Mouse (Mus musculus) hindbrain, embryonic 16.5 days (tissue): ENCODE results near the gene Utp3. TPM values are rescaled to one million over a fixed set of nuclear protein-coding genes. Genes with fewer than 3 reads are reported as not detected.

ENCODE experiments used
- ATAC-seq: fragments of 200-750 bp; cut with Nextera tagmentation; 2 replicates; pipeline ENCODE4 v1.8.0; 2017; ENCODE audit warnings: moderate TSS enrichment, moderate library complexity
- H3K27ac ChIP-seq: fragments of 300-500 bp; sonication (generic); 2 replicates; pipeline ENCODE4 v1.5.1; 2014; ENCODE audit warnings: low read depth, mild to moderate bottlenecking, control low read depth, low read length, moderate library complexity
- H3K27me3 ChIP-seq: fragments of 300-500 bp; sonication (generic); replicated peaks from 2 replicates; pipeline ENCODE4 v1.6.1; 2014; ENCODE audit warnings: low read length; ENCODE audit not compliant: control insufficient read depth, insufficient read depth
- H3K36me3 ChIP-seq: fragments of 300-500 bp; sonication (generic); 2 replicates; pipeline ENCODE4 v1.6.1; 2014; ENCODE audit warnings: mild to moderate bottlenecking, low read length, moderate library complexity, mixed read lengths; ENCODE audit not compliant: control insufficient read depth, insufficient read depth
- H3K4me1 ChIP-seq: fragments of 300-500 bp; sonication (generic); 2 replicates; pipeline ENCODE4 v1.6.1; 2014; ENCODE audit warnings: low read depth, low read length; ENCODE audit not compliant: control insufficient read depth, insufficient read depth
- H3K4me2 ChIP-seq: fragments of 300-500 bp; sonication (generic); 2 replicates; pipeline ENCODE4 v1.6.1; 2014; ENCODE audit warnings: mild to moderate bottlenecking, low read length, control low read depth, moderate library complexity
- H3K4me3 ChIP-seq: fragments of 300-500 bp; sonication (generic); 2 replicates; pipeline ENCODE4 v1.5.1; 2014; ENCODE audit warnings: mild to moderate bottlenecking, low read length, control low read depth, moderate library complexity
- H3K9ac ChIP-seq: fragments of 300-500 bp; sonication (generic); 2 replicates; pipeline ENCODE4 v1.6.1; 2014; ENCODE audit warnings: low read depth, mild to moderate bottlenecking, control low read depth, low read length, moderate library complexity
- H3K9me3 ChIP-seq: fragments of 300-500 bp; sonication (generic); 2 replicates; pipeline ENCODE4 v1.6.1; 2014; ENCODE audit warnings: mild to moderate bottlenecking, low read length, moderate library complexity; ENCODE audit not compliant: control insufficient read depth
- WGBS: fragments of 180-500 bp; shearing (Covaris S2); extraction: QIAGEN DNeasy Blood & Tissue Kit; methylation state at CpG from one replicate; pipeline ENCODE4 v1.1.7; 2014; 5-methylcytosine and 5-hydroxymethylcytosine counted together
- polyA plus RNA-seq: library from polyadenylated mRNA; unstranded; fragments of >200 nt; fragmentation: Nextera tagmentation; extraction: Ambion mirVana; gene quantifications from 2 replicates; pipeline ENCODE4 v1.2.1, GENCODE M21; 2015

The Utp3 gene
- polyA plus RNA-seq, 1 experiment from 2014 or later = 48.3 TPM

DNA sequence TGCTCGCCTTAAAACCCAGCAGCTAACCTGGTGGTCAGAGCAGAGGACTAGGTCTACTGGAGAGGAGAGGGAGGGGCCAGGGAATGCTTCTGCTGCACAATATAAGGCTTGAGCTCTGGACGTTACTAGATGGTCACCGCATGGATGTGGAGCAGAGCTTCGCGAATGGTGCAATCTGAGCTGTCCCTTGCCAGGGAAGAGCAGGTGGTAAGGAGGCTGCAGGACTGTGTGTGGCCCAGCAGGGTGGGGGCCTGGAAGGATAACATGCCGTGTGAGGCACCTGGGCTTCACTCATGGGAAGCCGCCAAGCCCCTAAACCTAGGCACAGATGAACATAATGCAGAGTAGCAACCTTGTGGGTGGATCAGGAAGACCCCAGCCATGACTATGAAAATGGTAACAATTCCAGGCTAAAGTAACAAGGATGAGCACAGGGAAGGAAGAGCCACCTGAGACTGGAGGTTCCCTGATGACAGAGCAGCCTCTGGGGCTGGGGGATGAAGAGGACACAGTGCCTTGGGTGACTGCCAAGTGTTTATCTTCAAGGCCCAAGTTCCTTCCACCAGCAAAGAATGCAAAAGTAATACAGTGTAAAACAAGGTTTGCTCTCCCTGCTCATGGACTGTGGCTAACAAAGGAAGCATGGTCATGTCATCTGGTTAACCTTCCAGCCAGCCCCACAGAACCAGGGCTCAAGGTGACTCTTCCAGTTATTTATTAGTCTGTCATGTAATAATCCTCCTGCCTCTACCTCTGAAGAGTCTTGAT is 32.3 kb downstream of the Utp3 start:
- H3K9me3 ChIP-seq = no peaks in the 10 kb centered on the region
- H3K4me3 ChIP-seq = peak overlapping the region; percentile 69
- 0 out of 2 replicates have a peak, but pooled peaks have one; percentile 1 for ATAC-seq
- H3K4me2 ChIP-seq = peak overlapping the region; percentile 80
- no peaks in the 10 kb centered on the region for H3K36me3 ChIP-seq
- no peaks in the 10 kb centered on the region for H3K27me3 ChIP-seq
- H3K27ac ChIP-seq = peak overlapping the region; percentile 39; the same call in 1 of the 2 replicates
- peaks cover 38% of the 10 kb centered on the region for H3K4me1 ChIP-seq
- 45% methylated on average over 7 of the region's 7 CpGs for WGBS
- peak overlapping the region; percentile 52 for H3K9ac ChIP-seq

DNA sequence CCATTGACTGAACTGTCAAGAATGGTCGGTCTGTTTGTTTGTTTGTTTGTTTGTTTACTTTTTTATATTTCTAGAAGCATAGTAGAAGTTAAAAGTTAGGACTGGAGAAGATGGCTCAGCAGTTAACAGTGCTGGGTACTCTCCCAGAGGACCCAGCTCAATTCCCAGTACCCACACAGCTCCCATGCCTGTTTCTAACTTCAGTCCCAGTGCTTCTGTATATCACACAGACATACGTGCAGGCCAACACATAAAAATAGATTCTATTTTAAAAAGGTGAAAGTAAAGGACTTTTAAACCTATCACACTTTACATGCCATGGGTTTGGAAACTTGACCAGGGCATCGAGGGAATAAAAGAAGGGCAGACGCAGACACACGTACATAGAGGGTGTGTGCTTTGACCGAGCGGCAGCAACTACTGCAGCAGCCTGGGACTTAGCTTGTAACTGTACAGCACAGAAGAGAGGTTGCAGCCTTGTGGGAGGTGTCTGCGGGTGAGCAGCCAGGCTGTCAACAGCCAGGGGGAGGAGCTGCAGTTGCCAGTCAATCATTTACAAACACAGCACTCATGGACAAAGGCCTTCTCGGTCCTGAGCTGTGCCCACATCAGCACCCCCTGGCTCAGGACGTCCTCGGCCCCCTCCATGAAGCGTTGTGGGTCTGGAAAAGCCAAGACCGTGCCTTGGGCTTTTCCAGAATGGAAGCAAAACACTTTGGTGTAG is 33.1 kb downstream of the Utp3 start:
- Histone ChIP-seq H3K27me3 (no peaks in the 10 kb centered on the region), H3K4me2 (peak overlapping the region; percentile 80), H3K4me3 (peak overlapping the region; percentile 69), H3K9me3 (no peaks in the 10 kb centered on the region), H3K27ac (peak overlapping the region; percentile 23; the same call in 1 of the 2 replicates), H3K9ac (peak overlapping the region; percentile 52), H3K36me3 (no peaks in the 10 kb centered on the region), H3K4me1 (peaks cover 38% of the 10 kb centered on the region)
- ATAC-seq = peak; percentile 6; the same call in 1 of the 2 replicates
- 17% methylated on average over 13 of the region's 13 CpGs for WGBS

DNA sequence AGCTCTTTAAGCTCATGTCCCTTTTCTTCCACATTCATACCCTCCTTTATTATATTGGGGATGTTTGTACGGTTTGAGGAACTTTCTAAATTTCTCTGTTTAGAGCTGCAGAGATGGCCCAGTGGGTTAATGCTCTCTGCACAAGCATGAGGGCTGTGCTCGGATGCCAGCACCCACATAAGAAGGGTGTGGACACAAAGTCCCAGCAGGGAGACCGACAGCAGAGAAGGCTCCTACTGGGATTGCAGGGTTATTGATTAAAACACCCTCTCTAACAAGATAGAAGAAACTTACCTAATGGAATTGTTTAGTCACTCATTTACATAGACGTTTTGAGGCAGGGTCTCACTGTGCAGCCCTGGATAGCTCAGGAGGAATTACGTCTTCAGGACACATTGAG is 34.2 kb downstream of the Utp3 start:
- Histone ChIP-seq H3K27ac (no peak overlapping the region), H3K27me3 (no peaks in the 10 kb centered on the region), H3K9ac (no peak overlapping the region), H3K4me3 (no peak overlapping the region), H3K4me2 (peak overlapping the region; percentile 21; the same call in 1 of the 2 replicates), H3K4me1 (peaks cover 38% of the 10 kb centered on the region), H3K36me3 (no peaks in the 10 kb centered on the region), H3K9me3 (no peaks in the 10 kb centered on the region)
- no peak for ATAC-seq
- 40% methylated on average over 5 of the region's 5 CpGs for WGBS

DNA sequence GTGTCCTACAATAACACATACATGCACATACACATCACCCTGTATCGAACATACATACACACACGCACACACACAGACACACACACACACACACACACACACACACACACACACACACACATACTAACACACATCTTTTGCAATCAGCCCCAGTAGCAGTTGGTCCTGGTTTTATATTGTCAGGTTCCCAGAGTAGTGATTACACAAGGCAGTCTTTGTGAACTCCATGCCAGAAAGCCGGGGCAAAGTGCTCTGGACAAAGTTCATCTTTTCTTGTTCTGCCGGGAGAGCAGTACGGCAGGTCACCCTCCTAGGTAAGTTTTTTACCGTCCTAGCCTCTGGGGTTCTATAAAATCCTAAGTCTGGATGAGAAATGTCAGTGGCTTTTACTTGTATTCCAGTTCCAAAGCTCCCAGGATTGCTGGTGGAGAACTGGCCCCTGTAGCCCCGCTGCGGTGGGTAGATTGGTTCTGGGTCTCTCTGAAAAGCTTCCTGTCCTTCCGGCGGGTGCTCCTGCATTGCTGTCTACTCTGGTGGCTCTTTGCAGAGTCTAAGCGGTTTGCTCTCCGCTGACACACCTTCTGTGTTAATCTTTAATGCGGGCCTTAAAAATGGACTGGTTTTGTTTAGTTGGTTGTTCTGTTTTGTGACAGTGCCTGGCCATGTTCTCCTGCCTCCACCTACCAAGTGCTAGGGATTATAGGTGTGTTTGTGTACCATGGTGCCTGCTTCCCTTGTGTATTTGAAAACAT is 39.3 kb downstream of the Utp3 start:
- H3K4me1 ChIP-seq = peaks cover 5% of the 10 kb centered on the region
- H3K27ac ChIP-seq = no peak overlapping the region
- no peak overlapping the region for H3K4me3 ChIP-seq
- ATAC-seq = no peak
- WGBS = 90% methylated on average over 13 of the region's 13 CpGs
- H3K36me3 ChIP-seq = no peaks in the 10 kb centered on the region; the same call in 1 of the 2 replicates
- H3K9ac ChIP-seq = no peak overlapping the region
- no peaks in the 10 kb centered on the region for H3K27me3 ChIP-seq
- H3K4me2 ChIP-seq = no peak overlapping the region
- H3K9me3 ChIP-seq = no peaks in the 10 kb centered on the region

DNA sequence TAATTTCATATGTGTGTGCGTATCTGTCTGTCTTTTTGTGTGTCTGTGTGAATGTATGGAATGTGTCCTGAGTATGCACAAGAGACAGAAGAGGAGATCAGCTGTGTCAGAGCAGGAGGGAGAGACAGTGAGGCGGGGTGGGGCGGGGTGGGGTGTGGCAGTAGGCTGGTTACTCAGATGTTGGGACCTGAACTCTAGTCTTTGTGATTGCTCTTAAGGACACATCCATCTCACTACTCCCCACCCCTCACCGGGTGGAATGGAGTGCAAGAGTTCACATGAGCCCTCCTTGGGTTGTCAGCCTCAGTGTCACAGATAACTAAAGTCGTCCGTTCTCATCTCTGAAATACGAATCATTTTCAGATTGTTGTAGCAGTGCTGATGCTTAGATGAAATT is 39.9 kb downstream of the Utp3 start:
- no peak overlapping the region for H3K4me2 ChIP-seq

DNA sequence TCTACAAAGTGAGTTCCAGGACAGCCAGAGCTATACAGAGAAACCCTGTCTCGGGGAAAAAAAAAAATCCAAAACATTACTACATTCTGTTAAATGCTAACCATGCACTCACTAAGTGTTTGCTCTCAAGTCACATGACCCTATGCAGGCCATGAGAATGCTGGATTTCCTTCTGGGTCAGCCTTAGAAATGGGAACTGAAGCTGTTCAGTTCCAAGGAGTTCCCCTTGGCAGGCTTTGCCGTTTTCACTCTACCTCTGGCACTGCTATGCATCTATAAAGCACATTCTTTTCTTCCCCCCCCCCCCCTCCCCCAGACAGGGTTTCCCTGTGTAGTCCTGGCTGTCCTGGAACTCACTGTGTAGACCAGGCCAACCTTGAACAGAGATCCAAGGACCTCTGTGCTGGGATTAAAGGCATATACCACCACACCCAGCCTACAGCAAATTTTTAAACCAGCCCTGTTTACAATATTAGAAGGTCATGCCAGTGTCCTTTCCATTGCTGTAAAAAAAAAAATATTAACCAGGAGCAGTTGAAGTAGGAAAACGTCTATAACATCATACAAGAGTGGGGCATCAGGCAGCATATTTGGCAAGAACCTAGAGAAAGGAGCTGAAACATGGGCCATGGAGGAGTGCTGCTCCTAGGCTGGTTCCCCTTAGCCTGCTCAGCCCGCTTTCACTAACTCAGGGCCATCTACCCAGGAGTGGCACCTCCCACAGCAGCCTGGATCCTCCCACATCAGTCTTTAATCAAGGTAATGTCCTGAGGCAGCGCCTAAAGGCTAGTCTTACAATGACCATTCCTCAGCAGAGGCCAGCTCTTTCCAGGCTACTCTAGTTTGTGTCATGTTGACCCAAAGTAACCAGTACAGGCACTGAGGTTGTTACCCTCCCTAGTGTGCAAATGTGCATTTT is 41.5 kb downstream of the Utp3 start:
- Histone ChIP-seq H3K9me3 (no peaks in the 10 kb centered on the region), H3K4me1 (no peaks in the 10 kb centered on the region), H3K27ac (no peak overlapping the region), H3K36me3 (no peaks in the 10 kb centered on the region; the same call in 1 of the 2 replicates), H3K9ac (no peak overlapping the region), H3K4me3 (no peak overlapping the region), H3K27me3 (no peaks in the 10 kb centered on the region), H3K4me2 (no peak overlapping the region)
- no peak; the same call in 1 of the 2 replicates for ATAC-seq
- WGBS = 79% methylated on average over 5 of the region's 5 CpGs

More for the DNA sequence above, 39.9 kb downstream of the Utp3 start:
- Histone ChIP-seq H3K9me3 (no peaks in the 10 kb centered on the region), H3K36me3 (no peaks in the 10 kb centered on the region; the same call in 1 of the 2 replicates), H3K9ac (no peak overlapping the region), H3K4me1 (no peaks in the 10 kb centered on the region), H3K27ac (no peak overlapping the region), H3K27me3 (no peaks in the 10 kb centered on the region), H3K4me3 (no peak overlapping the region)
- WGBS = 97% methylated on average over 7 of the region's 7 CpGs
- ATAC-seq = no peak

DNA sequence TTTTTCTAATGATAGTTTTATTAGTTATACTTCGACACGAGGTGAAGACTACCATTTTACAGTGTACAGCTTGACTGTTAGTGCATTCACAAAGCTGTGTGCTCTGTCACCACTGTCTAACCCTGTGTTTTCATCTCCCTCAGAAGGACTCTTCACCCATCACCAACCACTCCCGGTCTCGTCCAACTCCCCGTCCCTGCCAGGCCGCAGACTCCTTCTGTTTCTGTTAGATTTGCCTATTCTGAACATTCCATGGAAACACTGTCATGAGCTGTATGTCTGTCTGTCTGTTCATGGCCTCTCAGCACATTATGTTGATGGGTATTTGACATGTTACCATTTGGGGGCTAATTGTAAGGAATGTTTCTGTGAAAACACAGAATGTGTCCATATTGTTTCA is 44.7 kb downstream of the Utp3 start:
- Histone ChIP-seq H3K9ac (no peak overlapping the region), H3K4me1 (no peaks in the 10 kb centered on the region), H3K4me3 (no peak overlapping the region), H3K27me3 (no peaks in the 10 kb centered on the region), H3K27ac (no peak overlapping the region), H3K9me3 (no peaks in the 10 kb centered on the region), H3K36me3 (no peaks in the 10 kb centered on the region; the same call in 1 of the 2 replicates), H3K4me2 (no peak overlapping the region)
- ATAC-seq = no peak
- 94% methylated on average over 6 of the region's 6 CpGs for WGBS

DNA sequence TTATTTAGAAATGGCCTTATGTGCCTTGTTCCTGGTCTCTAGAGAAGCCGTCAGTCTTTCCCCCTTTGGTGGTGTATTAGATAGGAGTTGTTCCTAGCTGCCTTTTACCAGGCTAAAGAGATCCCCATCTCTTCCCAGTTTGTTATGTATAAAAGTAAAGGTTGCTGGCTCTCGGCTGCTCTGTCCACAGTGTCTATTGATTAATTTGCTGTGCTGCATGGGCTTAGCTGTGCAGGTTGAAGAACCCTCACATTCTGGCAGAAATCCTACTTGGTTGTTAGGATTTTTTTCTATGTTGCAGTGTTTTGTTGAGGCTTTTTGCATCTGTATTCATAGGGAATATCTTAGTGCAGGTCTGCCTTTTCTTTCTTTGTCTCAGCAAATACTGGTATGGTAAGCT is 47.8 kb downstream of the Utp3 start:
- H3K9me3 ChIP-seq = no peaks in the 10 kb centered on the region
- no peaks in the 10 kb centered on the region for H3K4me1 ChIP-seq
- H3K27ac ChIP-seq = no peak overlapping the region
- WGBS = 76% methylated on average over 2 of the region's 2 CpGs
- no peaks in the 10 kb centered on the region for H3K36me3 ChIP-seq
- H3K4me3 ChIP-seq = no peak overlapping the region
- H3K27me3 ChIP-seq = no peaks in the 10 kb centered on the region
- no peak overlapping the region for H3K4me2 ChIP-seq
- H3K9ac ChIP-seq = no peak overlapping the region
- ATAC-seq = no peak
